Mouse (Mus musculus): ENCODE measurements around the gene S1pr4. TPM values are rescaled to one million over a fixed set of nuclear protein-coding genes. Genes with fewer than 3 reads are reported as not detected.

The S1pr4 gene
- total RNA-seq, 2 experiments from 2014 or later: 0.35 to 0.54 TPM

DNA sequence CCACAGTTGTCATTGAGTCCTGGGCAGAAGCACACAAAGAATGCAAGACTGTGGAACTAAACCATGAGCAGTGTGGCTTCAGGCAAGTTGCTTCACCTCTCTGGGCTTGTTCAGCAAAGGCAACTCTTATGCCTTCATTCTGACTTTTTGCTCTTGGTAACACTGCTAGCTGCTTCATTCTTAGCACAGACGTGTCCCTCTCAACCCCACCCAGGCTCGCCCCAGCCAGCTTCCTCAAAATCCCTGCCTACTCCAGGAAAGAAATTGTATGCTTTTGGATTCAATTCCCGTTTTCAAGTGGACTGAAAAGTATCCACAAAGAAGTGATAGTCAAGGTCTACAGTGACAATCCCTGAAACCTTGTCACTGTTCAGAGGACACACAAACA is 20.0 kb upstream of the S1pr4 start:
- DNase-seq (ENCODE audit: extremely low spot score in 1 of 2, low spot score in 1 of 2): no peak

GRCm38 (mm10) chr10:81519227-81519977 is 19.5 kb upstream of the S1pr4 start:
- no peak for DNase-seq (ENCODE audit: extremely low spot score in 1 of 2, low spot score in 1 of 2)

GRCm38 (mm10) chr10:81518546-81518945 is 18.6 kb upstream of the S1pr4 start:
- DNase-seq (ENCODE audit: extremely low spot score in 1 of 2, low spot score in 1 of 2): peak in 1 of 2 experiments; percentile 66

DNA sequence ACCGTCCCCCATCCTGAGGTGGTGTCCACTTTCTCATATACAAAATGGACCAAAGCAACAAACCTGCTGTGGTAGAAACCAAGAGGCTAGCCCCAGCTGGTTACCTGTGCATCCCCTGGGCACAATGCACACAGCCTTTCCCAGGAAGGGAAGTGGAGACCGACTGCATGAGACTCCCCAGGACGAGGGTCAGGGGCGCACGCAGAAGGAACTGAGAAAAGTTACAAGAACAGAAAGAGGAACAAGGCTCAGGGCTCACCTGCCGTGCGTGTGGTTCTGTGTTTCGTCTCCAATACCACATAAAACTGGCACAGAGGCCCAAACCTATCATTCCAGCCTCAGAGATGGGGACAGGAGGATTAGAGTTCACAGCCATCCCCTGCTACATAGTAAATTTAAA is 17.3 kb upstream of the S1pr4 start:
- DNase-seq (ENCODE audit: extremely low spot score in 1 of 2, low spot score in 1 of 2): no peak

DNA sequence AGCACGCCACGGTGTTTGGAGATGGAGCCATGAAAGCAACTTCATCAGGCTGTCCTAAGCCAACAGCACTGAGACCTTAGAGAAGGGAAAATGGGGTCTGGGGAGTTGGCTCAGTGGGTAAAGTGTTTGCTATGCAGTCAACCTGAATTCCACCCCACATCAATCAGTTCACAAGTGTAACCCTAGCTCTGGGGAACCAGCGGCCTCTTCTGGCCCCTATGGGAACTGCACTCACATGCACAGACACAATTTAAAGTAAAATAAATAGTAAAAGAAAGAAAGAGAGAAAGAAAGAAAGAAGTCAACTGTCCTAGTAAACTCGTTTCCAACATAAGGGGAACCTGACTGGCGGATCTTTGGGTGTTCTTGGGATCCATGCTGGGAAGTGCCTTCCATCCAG is 13.9 kb upstream of the S1pr4 start:
- DNase-seq (ENCODE audit: extremely low spot score in 1 of 2, low spot score in 1 of 2): no peak

DNA sequence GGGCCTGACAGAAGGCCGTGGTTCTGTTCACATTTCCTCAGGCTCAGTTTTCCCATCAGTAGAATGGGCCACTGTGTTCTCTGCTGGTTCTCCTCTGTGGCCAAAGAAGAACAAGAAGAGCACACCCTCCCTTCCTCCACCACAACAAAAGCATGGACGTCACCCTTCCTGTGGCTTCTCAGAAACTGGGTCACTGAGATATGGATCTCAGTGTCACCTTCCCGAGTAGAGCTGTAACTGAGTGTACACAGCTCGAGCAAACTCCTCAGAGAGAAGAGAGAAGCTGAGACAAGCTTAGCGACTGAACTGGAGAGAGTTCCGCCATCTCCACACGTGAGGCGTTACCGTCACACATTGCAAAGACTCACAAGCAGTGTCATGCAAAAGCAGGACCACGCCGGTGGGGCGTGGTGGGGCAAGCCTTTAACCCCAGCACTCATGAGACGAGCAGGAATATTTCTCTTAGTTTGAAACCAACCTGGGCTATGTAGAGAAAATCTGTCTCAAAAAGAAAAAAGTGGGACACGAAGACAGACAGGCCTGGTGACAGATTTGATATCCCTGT is 10.4 kb upstream of the S1pr4 start:
- no peak for DNase-seq (ENCODE audit: extremely low spot score in 1 of 2, low spot score in 1 of 2)

GRCm38 (mm10) chr10:81507691-81508489 is 8.0 kb upstream of the S1pr4 start:
- DNase-seq (ENCODE audit: extremely low spot score in 1 of 2, low spot score in 1 of 2): no peak

GRCm38 (mm10) chr10:81507095-81507494 is 7.2 kb upstream of the S1pr4 start:
- DNase-seq (ENCODE audit: extremely low spot score in 1 of 2, low spot score in 1 of 2): no peak

- no peak for DNase-seq (ENCODE audit: extremely low spot score in 1 of 2, low spot score in 1 of 2)
Observed at GRCm38 (mm10) chr10:81505016-81505664, 5.2 kb upstream of the S1pr4 start.

DNA sequence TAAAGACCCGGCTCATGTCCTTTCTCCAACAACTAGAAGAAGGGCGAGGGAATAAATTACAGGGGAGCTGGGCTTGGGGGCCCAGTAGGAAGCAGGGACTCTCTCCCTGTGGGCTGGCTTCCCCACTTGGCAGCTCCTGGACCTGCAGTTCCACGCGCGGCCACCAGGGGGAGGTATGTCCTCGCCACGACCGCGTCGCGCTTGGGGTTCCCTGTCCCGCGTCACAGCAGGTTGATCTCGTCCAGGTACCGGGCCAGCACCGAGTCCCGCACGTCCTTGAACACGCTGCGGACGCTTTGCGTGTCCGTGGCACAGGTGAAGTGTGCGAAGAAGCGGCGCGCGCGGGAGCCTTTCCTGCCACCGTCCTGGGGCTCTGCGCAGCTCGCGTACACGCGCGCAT is 2.7 kb upstream of the S1pr4 start:
- DNase-seq (ENCODE audit: extremely low spot score in 1 of 2, low spot score in 1 of 2): peak; percentile 98 to 99

DNA sequence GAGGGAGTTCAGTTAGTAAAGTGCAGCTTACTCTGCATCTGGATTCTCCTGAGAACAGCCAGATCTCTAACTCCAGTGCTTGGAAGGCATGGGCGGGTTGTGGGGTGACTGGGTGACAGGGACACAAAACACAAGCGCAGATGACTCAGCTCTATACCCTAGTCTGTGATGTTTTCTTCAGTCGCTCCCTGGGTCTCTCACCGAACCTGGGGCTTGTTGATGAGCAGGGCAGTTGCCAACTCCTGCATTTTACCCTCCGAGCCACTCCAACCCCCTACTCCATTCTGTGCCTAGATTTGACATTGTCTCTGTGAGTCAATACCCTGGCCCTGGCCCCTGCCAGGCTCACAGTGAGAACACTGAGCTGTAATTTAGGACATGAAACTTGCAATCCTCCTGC is 1.9 kb upstream of the S1pr4 start:
- DNase-seq (ENCODE audit: extremely low spot score in 1 of 2, low spot score in 1 of 2): no peak

DNA sequence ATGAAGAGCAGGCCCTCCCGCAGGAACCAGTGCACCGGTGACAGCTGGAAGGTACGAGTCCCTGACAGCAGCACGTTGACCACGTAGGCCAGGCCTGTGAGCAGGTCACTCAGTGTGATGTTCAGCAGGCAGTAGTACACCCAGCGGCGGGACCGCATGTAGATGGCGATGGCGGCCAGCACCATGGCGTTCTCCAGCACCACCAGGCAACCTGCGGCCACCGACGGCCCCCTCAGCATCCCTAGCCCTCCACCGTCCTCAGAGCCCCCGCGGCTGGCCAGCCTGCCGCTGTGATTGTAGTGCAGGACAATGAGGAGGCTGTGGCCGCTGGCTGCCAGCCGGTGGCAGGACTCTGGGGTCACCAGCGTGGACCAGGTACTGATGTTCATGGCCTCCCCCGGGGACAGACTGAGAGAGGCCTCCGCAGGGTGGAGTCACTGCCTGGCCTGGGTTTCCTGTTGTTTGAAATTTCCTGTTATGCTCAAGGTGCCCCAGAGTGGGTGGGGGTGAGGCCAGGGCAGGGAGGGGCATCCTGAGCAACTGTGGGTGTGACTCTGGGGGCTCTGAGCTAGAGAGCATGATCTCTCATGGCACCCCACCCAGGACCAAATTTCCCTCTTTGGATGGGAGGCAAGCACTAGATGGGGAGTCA is 556 bp downstream of the S1pr4 start:
- no peak for DNase-seq (ENCODE audit: extremely low spot score in 1 of 2, low spot score in 1 of 2)

GRCm38 (mm10) chr10:81498316-81499249 is 1.3 kb downstream of the S1pr4 start:
- no peak for DNase-seq (ENCODE audit: extremely low spot score in 1 of 2, low spot score in 1 of 2)

- no peak for DNase-seq (ENCODE audit: extremely low spot score in 1 of 2, low spot score in 1 of 2)
Observed at GRCm38 (mm10) chr10:81497401-81498270, 2.3 kb downstream of the S1pr4 start.

DNA sequence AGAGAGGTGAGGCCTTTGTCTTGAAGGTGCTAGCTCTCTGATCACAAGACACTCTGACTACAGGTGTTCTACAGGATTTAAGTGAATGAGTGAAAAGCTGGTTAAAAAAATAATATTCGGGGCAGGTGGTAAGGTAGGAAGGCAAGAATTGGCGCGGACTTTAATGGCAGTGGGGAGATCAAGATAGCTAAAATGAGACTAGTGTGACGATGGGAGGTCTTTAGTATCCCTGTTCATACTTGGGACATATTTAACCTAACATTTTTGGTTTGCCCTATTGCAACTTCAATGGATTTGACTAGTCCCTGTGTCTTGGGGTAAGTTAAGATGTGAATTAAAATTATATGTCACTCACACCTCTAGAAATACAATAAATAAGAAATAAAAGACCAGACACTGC is 3.0 kb downstream of the S1pr4 start:
- no peak for DNase-seq (ENCODE audit: extremely low spot score in 1 of 2, low spot score in 1 of 2)

GRCm38 (mm10) chr10:81496264-81496901 is 3.5 kb downstream of the S1pr4 start, which contains the start of gene Ncln:
Gene Ncln (minus strand): TSS chr10:81496392.
- DNase-seq (ENCODE audit: extremely low spot score in 1 of 2, low spot score in 1 of 2): peak; percentile 90 to 92

DNA sequence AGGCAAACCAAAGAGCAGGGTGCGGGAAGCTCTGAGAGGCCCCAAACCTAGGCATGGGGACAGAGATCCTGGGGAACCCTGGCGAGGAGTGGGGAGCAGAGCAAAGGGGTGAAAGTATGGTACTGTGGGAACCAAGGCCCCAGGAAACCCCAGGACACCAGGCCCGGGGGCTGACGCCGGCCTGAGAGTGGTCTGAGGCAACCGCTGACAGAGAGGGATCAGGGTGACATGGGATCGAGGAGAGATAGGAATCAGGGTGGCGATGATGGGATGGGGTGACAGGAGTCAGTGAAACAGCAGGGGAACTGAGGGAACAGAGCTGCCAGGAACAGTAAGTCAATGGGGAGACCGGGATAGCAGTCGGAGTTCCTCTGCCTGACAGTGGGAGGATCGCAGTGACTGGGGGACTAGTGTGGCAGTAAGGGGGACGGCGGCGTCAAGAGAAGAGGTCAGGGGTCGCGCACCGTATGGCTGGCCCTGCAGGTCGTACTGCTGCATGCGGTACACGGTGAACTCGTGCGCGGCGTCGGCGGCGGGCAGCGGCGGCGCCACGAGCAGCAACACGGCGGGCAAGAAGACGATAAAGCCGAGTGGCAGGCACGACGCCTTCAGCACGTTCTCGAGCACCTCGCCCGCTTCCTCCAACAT is 4.2 kb downstream of the S1pr4 start:
- peak in 1 of 2 experiments; percentile 48 for DNase-seq (ENCODE audit: extremely low spot score in 1 of 2, low spot score in 1 of 2)

Measured in layer of hippocampus, postnatal 25 days (tissue).